Mouse (Mus musculus): ENCODE measurements around the gene Ccdc80. TPM values are rescaled to one million over a fixed set of nuclear protein-coding genes. Genes with fewer than 3 reads are reported as not detected.

Ccdc80 gene
- polyA plus RNA-seq, 1 experiment from 2014 or later = 7.5 TPM

DNA sequence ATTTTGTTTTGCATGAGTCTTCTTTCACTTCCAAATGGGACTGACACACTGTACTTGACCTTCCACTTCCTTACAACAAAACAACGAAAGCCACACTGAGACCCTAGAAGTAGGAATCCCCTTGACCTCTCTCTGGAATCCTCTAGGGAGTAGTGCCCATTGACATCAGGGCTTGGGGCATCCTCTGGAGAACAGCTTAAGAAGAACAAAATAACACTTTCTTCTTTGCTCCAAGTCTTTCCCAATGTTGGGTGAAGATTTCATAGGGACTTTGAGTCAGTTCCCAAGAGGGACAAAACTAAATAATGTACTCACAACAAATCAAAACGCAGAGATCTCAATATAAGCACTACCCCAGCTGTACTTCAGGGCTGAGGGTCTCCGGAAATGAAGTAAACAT, 25.6 kb downstream of the Ccdc80 start:
- no peaks in the 10 kb centered on the region for H3K27me3 ChIP-seq
- H3K4me1 ChIP-seq (replicated peaks) = no peaks in the 10 kb centered on the region
- no peak for DNase-seq
- H3K4me3 ChIP-seq (replicated peaks) = no peak overlapping the region
- no peaks in the 10 kb centered on the region for H3K9me3 ChIP-seq (replicated peaks)
- H3K9ac ChIP-seq = no peak overlapping the region
- no peak overlapping the region for H3K4me2 ChIP-seq
- H3K27ac ChIP-seq = no peak overlapping the region
- WGBS (ENCODE audit: insufficient replicate concordance) = 61% methylated on average over 3 of the region's 3 CpGs
- no peak for ATAC-seq (ENCODE audit: low read depth)
- H3K36me3 ChIP-seq = no peaks in the 10 kb centered on the region

DNA sequence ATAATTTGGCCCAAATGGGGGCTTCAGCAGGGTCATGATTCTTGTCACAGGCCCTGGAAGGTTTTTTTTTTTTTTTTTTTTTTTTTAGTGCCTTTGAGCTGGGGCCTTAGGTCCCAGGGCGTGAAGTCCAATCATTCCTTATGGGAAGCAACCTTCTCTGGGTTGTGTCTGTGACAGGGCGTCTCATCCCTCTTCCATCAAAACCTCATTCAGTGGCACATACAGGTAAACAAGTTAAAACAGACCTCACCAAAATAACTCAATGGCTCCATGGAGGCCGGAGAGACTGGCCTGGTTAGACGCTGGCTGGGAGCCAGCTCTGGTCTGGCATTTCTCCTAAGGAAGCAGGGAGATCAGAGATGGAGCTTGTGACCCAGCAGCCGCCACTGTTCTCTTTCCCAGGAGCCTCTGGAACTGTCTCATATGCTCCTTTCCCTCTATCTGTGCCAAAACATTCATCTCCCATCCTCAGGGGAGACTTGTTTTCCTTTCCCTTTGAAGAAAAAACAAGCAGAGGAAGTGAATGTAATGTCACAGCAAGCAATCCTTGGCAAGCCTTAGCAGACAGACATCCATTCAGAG, 27.7 kb downstream of the Ccdc80 start:
- H3K27me3 ChIP-seq = no peaks in the 10 kb centered on the region
- no peaks in the 10 kb centered on the region for H3K36me3 ChIP-seq
- no peak overlapping the region for H3K4me3 ChIP-seq (replicated peaks)
- H3K4me2 ChIP-seq = no peak overlapping the region
- DNase-seq = no peak
- no peaks in the 10 kb centered on the region for H3K4me1 ChIP-seq (replicated peaks)
- 57% methylated on average over 5 of the region's 5 CpGs for WGBS (ENCODE audit: insufficient replicate concordance)
- ATAC-seq (ENCODE audit: low read depth) = no peak
- no peaks in the 10 kb centered on the region for H3K9me3 ChIP-seq (replicated peaks)
- H3K27ac ChIP-seq = no peak overlapping the region
- no peak overlapping the region for H3K9ac ChIP-seq

DNA sequence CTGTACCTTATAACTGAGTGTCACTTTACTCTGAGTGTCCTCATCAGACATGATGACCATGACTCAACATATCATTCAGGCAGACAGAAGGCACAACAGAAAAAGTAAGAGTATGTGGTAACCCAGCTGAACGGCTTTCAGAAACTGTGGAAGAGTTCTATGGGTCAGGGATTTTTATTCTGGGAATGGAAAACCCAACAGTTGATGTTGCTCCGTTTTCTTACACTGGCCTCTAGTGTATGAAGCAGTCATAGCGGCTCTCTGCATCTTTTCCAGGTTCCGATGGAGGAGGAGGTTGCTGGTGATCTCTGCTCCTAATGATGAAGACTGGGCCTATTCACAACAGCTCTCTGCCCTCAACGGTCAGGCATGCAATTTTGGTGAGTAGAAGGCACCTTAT, 29.4 kb downstream of the Ccdc80 start:
- Histone ChIP-seq H3K36me3 (no peaks in the 10 kb centered on the region), H3K4me3 (replicated peaks) (no peak overlapping the region), H3K4me1 (replicated peaks) (no peaks in the 10 kb centered on the region), H3K27me3 (no peaks in the 10 kb centered on the region), H3K9ac (no peak overlapping the region), H3K27ac (no peak overlapping the region), H3K9me3 (replicated peaks) (no peaks in the 10 kb centered on the region), H3K4me2 (no peak overlapping the region)
- 57% methylated on average over 5 of the region's 5 CpGs for WGBS (ENCODE audit: insufficient replicate concordance)
- DNase-seq (no peak), ATAC-seq (ENCODE audit: low read depth) (no peak)

DNA sequence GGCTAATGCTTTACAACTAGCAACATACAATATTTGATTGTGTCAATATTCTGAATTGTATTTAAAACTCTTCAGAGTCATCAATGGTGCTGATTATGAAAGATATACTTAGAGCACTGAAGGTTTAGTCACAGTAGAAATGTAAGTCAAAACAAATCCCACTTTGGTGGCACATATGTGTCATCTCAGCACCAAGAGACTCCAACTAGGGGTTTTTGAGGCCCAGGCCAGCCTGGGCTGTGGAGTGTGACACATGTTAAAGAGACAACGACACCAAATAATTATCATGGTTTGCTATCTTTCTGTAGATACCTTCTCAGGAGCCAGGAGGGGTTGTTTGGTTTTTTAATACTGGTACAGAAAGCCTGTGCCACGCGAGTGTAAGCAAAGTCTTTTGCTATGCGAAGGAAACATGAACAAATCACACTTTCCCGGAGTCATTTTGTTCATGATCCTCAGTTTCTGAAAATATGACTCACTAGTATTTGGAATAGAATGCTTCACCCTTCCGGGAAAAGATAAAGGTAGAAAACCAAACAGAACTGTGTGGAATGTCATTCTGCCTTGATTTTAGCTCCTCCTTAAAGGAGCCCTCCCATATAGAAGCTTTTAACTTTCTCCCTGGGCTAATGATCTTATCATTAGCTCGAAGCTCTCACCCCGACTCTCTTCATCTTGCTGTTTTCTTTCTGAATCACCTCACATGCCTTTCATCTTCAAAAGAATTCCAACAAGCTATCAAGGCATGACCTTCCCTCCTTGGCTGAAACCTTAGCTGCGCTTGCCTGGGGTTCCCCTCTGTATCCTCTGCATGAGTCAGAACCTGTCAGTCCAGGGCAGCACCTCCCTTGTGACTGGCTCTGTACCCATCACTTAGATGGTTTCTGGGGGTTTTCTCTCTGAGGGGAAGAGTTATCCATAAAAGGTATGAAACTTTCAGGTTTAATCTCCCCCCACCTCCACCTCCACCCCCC, 31.3 kb downstream of the Ccdc80 start:
- H3K4me2 ChIP-seq = no peak overlapping the region
- H3K4me1 ChIP-seq (replicated peaks) = no peaks in the 10 kb centered on the region
- DNase-seq (no peak), ATAC-seq (ENCODE audit: low read depth) (no peak)
- H3K27ac ChIP-seq = no peak overlapping the region
- H3K9me3 ChIP-seq (replicated peaks) = no peaks in the 10 kb centered on the region
- 54% methylated on average over 9 of the region's 9 CpGs for WGBS (ENCODE audit: insufficient replicate concordance)
- H3K4me3 ChIP-seq (replicated peaks) = no peak overlapping the region
- no peaks in the 10 kb centered on the region for H3K36me3 ChIP-seq
- no peaks in the 10 kb centered on the region for H3K27me3 ChIP-seq
- H3K9ac ChIP-seq = no peak overlapping the region

DNA sequence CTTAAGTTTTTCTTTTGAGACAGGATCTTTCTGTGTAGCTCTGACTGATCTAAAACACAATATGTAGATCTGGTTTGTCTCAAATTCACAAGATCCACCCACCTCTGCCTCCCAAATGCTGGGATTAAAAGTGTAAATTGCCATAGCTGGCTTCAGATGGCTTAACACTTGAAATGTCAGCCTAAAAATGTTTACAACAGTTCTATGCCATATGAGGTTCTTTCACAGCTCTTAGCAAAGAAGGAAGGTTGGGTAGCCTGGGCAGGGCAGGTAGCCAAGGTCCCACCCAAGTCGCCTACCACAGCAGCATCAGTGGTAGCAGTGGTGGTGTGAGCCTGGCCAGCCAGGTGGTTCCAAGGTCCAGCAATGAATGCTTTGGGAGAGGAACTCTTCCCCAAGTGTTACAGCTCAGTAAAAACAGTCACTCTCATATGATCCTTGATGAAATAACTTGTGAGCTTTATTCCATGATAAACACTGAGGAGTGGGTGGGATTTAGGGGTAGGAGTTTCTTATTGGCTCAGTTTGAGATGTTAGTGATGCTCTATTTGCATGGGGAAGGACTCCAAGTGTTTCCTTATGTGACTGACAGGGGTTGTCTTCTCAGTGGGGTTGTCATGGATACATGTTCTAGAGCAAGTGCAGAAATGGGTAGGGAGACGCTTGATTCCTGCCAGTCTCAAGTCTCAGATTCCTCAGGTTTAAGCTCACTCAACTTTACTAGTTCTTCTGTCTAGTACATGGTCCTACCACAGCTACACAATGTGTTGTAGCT, 34.9 kb downstream of the Ccdc80 start:
- H3K27me3 ChIP-seq = no peaks in the 10 kb centered on the region
- H3K4me2 ChIP-seq = no peak overlapping the region
- no peak overlapping the region for H3K27ac ChIP-seq
- no peaks in the 10 kb centered on the region for H3K4me1 ChIP-seq (replicated peaks)
- H3K9me3 ChIP-seq (replicated peaks) = no peaks in the 10 kb centered on the region
- H3K9ac ChIP-seq = no peak overlapping the region
- WGBS (ENCODE audit: insufficient replicate concordance) = 64% methylated on average over 2 of the region's 2 CpGs
- ATAC-seq (ENCODE audit: low read depth) (no peak), DNase-seq (no peak)
- H3K36me3 ChIP-seq = no peaks in the 10 kb centered on the region
- no peak overlapping the region for H3K4me3 ChIP-seq (replicated peaks)

DNA sequence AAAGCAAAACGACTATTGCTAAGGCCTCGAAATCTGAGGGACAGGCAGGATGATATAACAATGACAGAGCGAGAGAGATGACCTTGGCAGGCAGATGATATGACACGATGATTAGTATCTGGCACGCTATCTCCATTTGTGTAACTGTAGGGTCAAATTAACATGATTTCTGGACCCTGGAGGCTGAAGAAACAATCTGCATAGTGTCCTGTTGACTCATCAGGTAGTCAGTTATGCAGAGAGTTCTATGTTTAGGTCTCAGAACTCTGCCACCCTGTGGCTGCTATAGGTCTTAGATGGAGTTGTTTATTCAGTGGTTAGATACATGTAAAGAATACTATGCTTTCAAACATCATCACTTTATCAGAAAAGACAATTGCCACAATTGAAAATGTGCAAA, 48.5 kb downstream of the Ccdc80 start:
- Histone ChIP-seq H3K4me3 (replicated peaks) (no peak overlapping the region), H3K27me3 (no peaks in the 10 kb centered on the region), H3K27ac (no peak overlapping the region), H3K9me3 (replicated peaks) (no peaks in the 10 kb centered on the region), H3K4me2 (no peak overlapping the region), H3K36me3 (peaks cover 51% of the 10 kb centered on the region), H3K9ac (no peak overlapping the region), H3K4me1 (replicated peaks) (no peaks in the 10 kb centered on the region)
- ATAC-seq (ENCODE audit: low read depth) (no peak), DNase-seq (no peak)
- WGBS (ENCODE audit: insufficient replicate concordance) = 77% methylated on average over 5 of the region's 5 CpGs

DNA sequence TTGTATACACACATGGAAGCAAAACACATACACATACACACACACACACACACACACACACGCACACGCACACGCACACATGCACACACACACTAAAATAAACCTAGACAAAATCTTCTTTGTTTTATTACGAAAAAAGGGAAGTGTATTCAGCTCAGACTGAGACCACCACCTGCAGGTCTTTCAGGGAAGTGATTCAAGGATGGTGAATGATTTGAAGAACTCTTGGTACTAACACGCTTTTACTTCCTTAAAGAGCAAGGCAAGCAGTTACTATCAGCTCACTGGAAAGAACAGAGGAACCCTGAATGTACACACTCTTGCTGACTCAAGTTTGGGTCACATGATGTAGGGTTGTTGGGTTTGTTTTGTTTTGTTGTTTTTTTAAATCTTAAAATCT, 49.4 kb downstream of the Ccdc80 start:
- Histone ChIP-seq H3K27me3 (no peaks in the 10 kb centered on the region), H3K4me2 (no peak overlapping the region), H3K27ac (no peak overlapping the region), H3K4me1 (replicated peaks) (no peaks in the 10 kb centered on the region), H3K9ac (no peak overlapping the region), H3K4me3 (replicated peaks) (no peak overlapping the region), H3K36me3 (peaks cover 51% of the 10 kb centered on the region), H3K9me3 (replicated peaks) (no peaks in the 10 kb centered on the region)
- DNase-seq (no peak), ATAC-seq (ENCODE audit: low read depth) (no peak)
- WGBS (ENCODE audit: insufficient replicate concordance) = 75% methylated on average over 5 of the region's 5 CpGs

DNA sequence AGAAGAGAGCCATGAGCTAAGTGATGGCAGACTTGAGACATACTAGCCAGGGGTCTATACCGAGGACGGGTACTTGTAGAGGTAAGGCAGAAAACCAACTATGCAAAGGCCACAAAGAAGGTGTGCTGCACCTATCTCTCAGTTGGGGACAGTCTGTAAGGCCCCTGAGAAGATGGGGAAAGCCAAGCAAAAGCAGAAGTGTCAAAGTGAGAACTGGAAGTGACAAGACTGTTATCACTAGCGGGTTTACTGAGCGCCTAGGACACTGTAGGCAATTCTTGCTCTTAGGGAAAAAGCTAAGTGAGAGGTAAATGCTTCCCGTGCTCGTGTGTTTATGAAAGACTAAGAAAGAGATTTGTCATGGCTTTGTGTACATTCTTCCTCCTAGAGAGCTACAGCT, 51.9 kb downstream of the Ccdc80 start:
- no peak for DNase-seq
- Histone ChIP-seq H3K4me1 (replicated peaks) (no peaks in the 10 kb centered on the region), H3K27ac (no peak overlapping the region), H3K4me3 (replicated peaks) (no peak overlapping the region), H3K9me3 (replicated peaks) (no peaks in the 10 kb centered on the region), H3K27me3 (no peaks in the 10 kb centered on the region), H3K36me3 (peaks cover 52% of the 10 kb centered on the region), H3K9ac (no peak overlapping the region), H3K4me2 (no peak overlapping the region)
- WGBS (ENCODE audit: insufficient replicate concordance) = 67% methylated on average over 6 of the region's 6 CpGs
- no peak for ATAC-seq (ENCODE audit: low read depth)

DNA sequence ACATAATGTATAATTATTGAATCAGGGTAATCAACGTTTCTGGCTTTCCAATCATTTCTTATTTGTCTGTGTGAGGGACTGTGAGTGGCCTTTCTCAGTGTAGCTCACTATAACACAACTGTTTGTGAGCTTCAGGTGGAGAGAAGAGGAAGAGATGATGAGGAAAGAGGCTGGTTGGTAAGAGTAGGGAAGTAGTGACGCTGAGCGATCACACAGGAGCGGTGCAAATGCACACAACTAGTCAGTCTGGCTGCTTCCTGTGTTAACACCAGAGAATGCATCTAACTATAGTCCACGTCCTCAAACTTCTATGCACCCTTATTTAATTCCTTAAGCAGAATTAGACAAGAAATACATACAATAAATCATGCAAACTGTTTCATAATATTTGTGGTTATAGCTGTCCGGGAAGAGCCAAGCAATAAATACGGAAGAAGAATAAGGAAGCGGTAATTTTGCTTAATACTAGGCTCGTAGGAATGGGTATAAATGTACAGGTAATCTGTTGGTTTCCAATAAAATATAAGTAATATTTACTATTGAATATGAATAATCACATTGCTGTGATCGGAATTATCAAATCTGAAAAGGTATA, 55.4 kb downstream of the Ccdc80 start:
- no peaks in the 10 kb centered on the region for H3K4me1 ChIP-seq (replicated peaks)

DNA sequence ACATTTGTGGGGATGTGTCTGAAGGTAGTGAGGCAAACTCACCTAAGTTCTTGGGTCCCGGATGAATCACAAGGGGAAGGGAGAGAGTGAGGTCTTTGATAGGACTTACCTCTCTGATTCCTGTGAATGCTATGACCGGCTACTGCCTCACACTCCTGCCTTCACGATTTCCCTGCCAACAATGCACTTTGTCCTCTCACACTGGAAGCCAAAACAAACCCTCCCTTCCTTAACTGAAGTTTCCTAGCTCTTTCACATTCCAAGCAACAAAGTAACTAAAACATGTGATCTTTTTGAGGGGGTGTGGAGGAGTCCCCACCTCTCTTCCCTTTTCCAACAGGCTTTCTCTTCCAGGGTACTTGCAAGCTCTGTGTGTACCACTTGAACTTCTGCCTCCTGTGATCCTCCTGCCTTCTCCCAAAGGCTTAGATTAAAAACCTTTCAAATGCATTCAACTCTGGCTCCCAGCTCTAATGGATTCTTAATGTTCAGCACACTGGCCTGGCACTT, 61.6 kb downstream of the Ccdc80 start:
- Histone ChIP-seq H3K9ac (no peak overlapping the region), H3K9me3 (replicated peaks) (no peaks in the 10 kb centered on the region), H3K4me1 (replicated peaks) (peaks cover 13% of the 10 kb centered on the region), H3K27me3 (no peaks in the 10 kb centered on the region), H3K4me3 (replicated peaks) (no peak overlapping the region), H3K27ac (no peak overlapping the region), H3K4me2 (no peak overlapping the region), H3K36me3 (peaks cover 8% of the 10 kb centered on the region; the same call in 1 of the 2 replicates)
- WGBS (ENCODE audit: insufficient replicate concordance) = 67% methylated on average over 3 of the region's 3 CpGs
- DNase-seq (no peak), ATAC-seq (ENCODE audit: low read depth) (no peak)

More for the DNA sequence above, 55.4 kb downstream of the Ccdc80 start:
- Histone ChIP-seq H3K27me3 (no peaks in the 10 kb centered on the region), H3K9me3 (replicated peaks) (no peaks in the 10 kb centered on the region), H3K4me3 (replicated peaks) (no peak overlapping the region), H3K36me3 (peaks cover 38% of the 10 kb centered on the region), H3K4me2 (no peak overlapping the region), H3K9ac (no peak overlapping the region), H3K27ac (no peak overlapping the region)
- WGBS (ENCODE audit: insufficient replicate concordance) = 66% methylated on average over 10 of the region's 10 CpGs
- no peak for DNase-seq
- ATAC-seq (ENCODE audit: low read depth) = no peak

DNA sequence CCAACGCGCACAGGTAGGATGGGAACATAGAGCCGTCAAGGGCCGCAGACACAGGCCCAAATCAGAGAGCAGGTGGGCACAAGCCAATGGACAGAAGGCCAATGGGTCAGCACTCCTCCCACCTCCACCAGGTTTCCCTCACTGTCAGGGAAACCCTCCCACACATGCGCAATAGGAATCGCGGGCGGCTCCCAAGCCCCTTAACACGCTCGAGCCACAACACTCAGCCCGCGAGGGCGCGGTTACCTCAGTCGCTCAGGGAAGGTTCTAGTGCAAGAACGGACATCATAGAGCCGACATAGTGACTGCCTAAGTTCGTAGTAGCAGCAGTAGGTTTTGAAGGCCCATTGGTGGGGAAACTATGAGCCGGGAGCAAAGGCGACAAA, 64.9 kb downstream of the Ccdc80 start:
- no peaks in the 10 kb centered on the region for H3K9me3 ChIP-seq (replicated peaks)
- peak overlapping the region; percentile 88 for H3K27ac ChIP-seq
- ATAC-seq (ENCODE audit: low read depth) = peak; percentile 76
- peaks cover 24% of the 10 kb centered on the region for H3K4me1 ChIP-seq (replicated peaks)
- H3K4me3 ChIP-seq (replicated peaks) = peak overlapping the region; percentile 91
- H3K4me2 ChIP-seq = peak overlapping the region; percentile 90
- H3K27me3 ChIP-seq = no peaks in the 10 kb centered on the region
- 1% methylated on average over 20 of the region's 20 CpGs for WGBS (ENCODE audit: insufficient replicate concordance)
- H3K9ac ChIP-seq = peak overlapping the region; percentile 92
- H3K36me3 ChIP-seq = no peaks in the 10 kb centered on the region
- peak; percentile 73 for DNase-seq
